8 mouse cellular contexts compared by ENCODE assay signal in the genomic region with DNA sequence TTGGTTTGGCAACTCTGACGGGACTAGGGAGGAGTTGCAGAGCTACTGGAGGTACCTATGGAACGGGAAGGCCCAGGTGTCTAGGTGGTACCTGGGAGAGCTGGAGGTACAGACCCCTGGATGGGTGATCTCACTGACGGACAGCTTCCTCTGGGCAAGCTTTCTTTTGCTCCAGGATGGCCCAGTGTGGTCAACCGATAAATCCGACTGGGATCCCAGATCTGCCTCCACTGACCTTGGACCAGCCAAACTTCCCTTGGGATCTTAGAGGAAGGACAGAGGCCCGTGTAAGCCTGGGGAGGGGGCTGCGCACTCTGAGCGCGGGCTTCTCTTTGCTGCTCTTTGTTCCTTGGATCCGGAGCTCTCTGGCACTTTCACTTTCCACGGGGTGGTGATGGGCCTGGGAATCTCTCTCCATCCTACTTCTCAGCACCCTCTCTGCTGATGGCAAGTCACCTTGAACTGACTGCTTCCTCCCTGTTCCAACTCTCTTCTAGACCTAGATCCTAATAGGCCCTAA. TPM values are rescaled to one million over a fixed set of nuclear protein-coding genes. Genes with fewer than 3 reads are reported as not detected.
DNase-seq lines count a peak whose midpoint lies in the region; ATAC-seq and TF ChIP-seq lines count a peak whose summit lies in the region.

No protein-coding gene starts in this region.

- no peak overlapping the region for H3K27ac ChIP-seq in layer of hippocampus, adult 2 months
- H3K27ac ChIP-seq in embryonic facial prominence, embryonic 15.5 days (replicated peaks): no peak overlapping the region; the same call in none of the 2 replicates
- peak overlapping the region; percentile 77 for H3K27ac ChIP-seq in liver, postnatal 0 days (ENCODE audit: low read depth)
- H3K27ac ChIP-seq in stomach, embryonic 15.5 days: peak overlapping the region; percentile 33

- intact Hi-C loops in left cerebral cortex, postnatal 14 days (cut with DNase I): no loop called here

- H3K4me1 ChIP-seq in embryonic facial prominence, embryonic 15.5 days: peaks cover 40% of the 10 kb centered on the region
- peaks cover 43% of the 10 kb centered on the region for H3K4me1 ChIP-seq in liver, postnatal 0 days (ENCODE audit: insufficient read depth)
- H3K4me1 ChIP-seq in stomach, embryonic 15.5 days: peaks cover 36% of the 10 kb centered on the region

- DNase-seq in layer of hippocampus, adult 2 months (ENCODE audit: low spot score in 2 of 2): no peak
- no peak for DNase-seq in layer of hippocampus, postnatal 25 days (ENCODE audit: extremely low spot score in 1 of 2, low spot score in 1 of 2)
- DNase-seq in liver, postnatal 0 days: no peak
- DNase-seq in thymus, postnatal 14 days: no peak
- DNase-seq in left cerebral cortex, postnatal 14 days (ENCODE audit: low spot score in 2 of 2): no peak

- no peak for ATAC-seq in embryonic facial prominence, embryonic 15.5 days (ENCODE audit: insufficient number of reproducible peaks, low FRiP score, low TSS enrichment, low read depth)
- peak; percentile 15 for ATAC-seq in inflammation-experienced regulatory T-cells, adult 6 months
- no peak for ATAC-seq in liver, postnatal 0 days
- no peak for ATAC-seq in stomach, embryonic 15.5 days (ENCODE audit: insufficient read depth, low FRiP score, low read depth)

- H3K36me3 ChIP-seq in embryonic facial prominence, embryonic 15.5 days: no peaks in the 10 kb centered on the region
- H3K36me3 ChIP-seq in liver, postnatal 0 days (replicated peaks; ENCODE audit: insufficient read depth, low read length): no peaks in the 10 kb centered on the region
- H3K36me3 ChIP-seq in stomach, embryonic 15.5 days: no peaks in the 10 kb centered on the region

- 3% methylated on average over 11 of the region's 11 CpGs for WGBS in embryonic facial prominence, embryonic 15.5 days
- 10% methylated on average over 11 of the region's 11 CpGs for WGBS in liver, postnatal 0 days (ENCODE audit: insufficient replicate concordance)
- 2% methylated on average over 11 of the region's 11 CpGs for WGBS in stomach, embryonic 15.5 days

- no peaks in the 10 kb centered on the region for H3K9me3 ChIP-seq in embryonic facial prominence, embryonic 15.5 days (replicated peaks)
- H3K9me3 ChIP-seq in liver, postnatal 0 days (ENCODE audit: low read length): no peaks in the 10 kb centered on the region
- H3K9me3 ChIP-seq in stomach, embryonic 15.5 days: no peaks in the 10 kb centered on the region

- peak overlapping the region; percentile 56 for H3K9ac ChIP-seq in embryonic facial prominence, embryonic 15.5 days
- peak overlapping the region; percentile 75 for H3K9ac ChIP-seq in liver, postnatal 0 days (replicated peaks)
- H3K9ac ChIP-seq in stomach, embryonic 15.5 days: peak overlapping the region; percentile 48

- TF ChIP-seq EP300 in liver, postnatal 0 days (IDR thresholded peaks at IDR 0.05; ENCODE audit: low read depth): no peak

- no peak for TF ChIP-seq CTCF in layer of hippocampus, adult 2 months (conservative IDR thresholded peaks at IDR 0.05)
- TF ChIP-seq CTCF in liver, postnatal 0 days (IDR thresholded peaks at IDR 0.05; ENCODE audit: low read depth): no peak

- peak overlapping the region; percentile 89 for H3K4me2 ChIP-seq in embryonic facial prominence, embryonic 15.5 days (replicated peaks)
- H3K4me2 ChIP-seq in liver, postnatal 0 days (ENCODE audit: low read depth, low read length): peak overlapping the region; percentile 98
- peak overlapping the region; percentile 77 for H3K4me2 ChIP-seq in stomach, embryonic 15.5 days

- no peaks in the 10 kb centered on the region for H3K27me3 ChIP-seq in embryonic facial prominence, embryonic 15.5 days
- H3K27me3 ChIP-seq in liver, postnatal 0 days (ENCODE audit: insufficient read depth, low read length): no peaks in the 10 kb centered on the region
- H3K27me3 ChIP-seq in stomach, embryonic 15.5 days (replicated peaks): no peaks in the 10 kb centered on the region

- peak overlapping the region; percentile 59 for H3K4me3 ChIP-seq in layer of hippocampus, adult 2 months
- peak overlapping the region; percentile 66 for H3K4me3 ChIP-seq in embryonic facial prominence, embryonic 15.5 days (replicated peaks)
- peak overlapping the region; percentile 71 for H3K4me3 ChIP-seq in liver, postnatal 0 days (ENCODE audit: low read depth, low read length)
- H3K4me3 ChIP-seq in stomach, embryonic 15.5 days (replicated peaks): peak overlapping the region; percentile 59

RNA-seq across cellular contexts. Expression of a gene that starts 31.4 kb away (rescaled TPM):
- total RNA-seq in layer of hippocampus, adult 2 months (2021): 1 to 10 TPM; 7.0 to 8.7 TPM
- 1 to 10 TPM; 4.5 to 5.0 TPM for total RNA-seq in layer of hippocampus, postnatal 25 days (2021)
- polyA plus RNA-seq in embryonic facial prominence, embryonic 15.5 days (2015; fragmentation: Nextera tagmentation; extraction: Ambion mirVana): 14.4 and 18.4 TPM in 2 replicates
- polyA plus RNA-seq in inflammation-experienced regulatory T-cells, adult 6 months (2017; shearing (Covaris generic)): 10 to 100 TPM; 17.3 to 41.0 (median 40.8) TPM
- polyA plus RNA-seq in liver, postnatal 0 days (2015; fragmentation: Nextera tagmentation; extraction: Ambion mirVana): 6.5 and 7.0 TPM in 2 replicates
- 17.5 and 19.4 TPM in 2 replicates for polyA plus RNA-seq in stomach, embryonic 15.5 days (2015; fragmentation: Nextera tagmentation; extraction: Ambion mirVana)
- total RNA-seq in left cerebral cortex, postnatal 14 days (2021): 1 to 10 TPM; 4.9 to 5.4 TPM

RNA-seq across cellular contexts. Expression of a gene that starts 59.7 kb away (rescaled TPM):
- not detected for total RNA-seq in layer of hippocampus, adult 2 months (2021)
- under 1 TPM; 0.09 to 0.37 TPM for total RNA-seq in layer of hippocampus, postnatal 25 days (2021)
- polyA plus RNA-seq in embryonic facial prominence, embryonic 15.5 days (2015; fragmentation: Nextera tagmentation; extraction: Ambion mirVana): 0.25 and 0.62 TPM in 2 replicates
- polyA plus RNA-seq in inflammation-experienced regulatory T-cells, adult 6 months (2017; shearing (Covaris generic)): not detected
- 1.3 and 1.4 TPM in 2 replicates for polyA plus RNA-seq in liver, postnatal 0 days (2015; fragmentation: Nextera tagmentation; extraction: Ambion mirVana)
- 1.7 and 1.9 TPM in 2 replicates for polyA plus RNA-seq in stomach, embryonic 15.5 days (2015; fragmentation: Nextera tagmentation; extraction: Ambion mirVana)
- under 1 TPM in 1 of 2 experiments, not detected in 1; 0.09 TPM for total RNA-seq in left cerebral cortex, postnatal 14 days (2021)

Comparison
In these comparisons a context has a peak if more than half of its experiments do, and no peak if none do; other contexts are left out.
1. H3K27ac ChIP-seq: peak in liver, postnatal 0 days (single experiment) and stomach, embryonic 15.5 days (single experiment); none in layer of hippocampus, adult 2 months (single experiment) and embryonic facial prominence, embryonic 15.5 days (single experiment).
2. Peak in every context shown above with its lines, with median percentiles within 50 percentile points of each other: H3K4me3 ChIP-seq, H3K4me2 ChIP-seq and H3K9ac ChIP-seq.